15 mouse cellular contexts compared by ENCODE assay signal in genomic region chr13:48126582-48126981, GRCm38 (mm10).
DNase-seq lines count a peak whose midpoint lies in the region; ATAC-seq and TF ChIP-seq lines count a peak whose summit lies in the region.
"Had no signal": no experiment of that assay in that cellular context is flagged by ENCODE, and none has a peak within 500 bp of the region (broad histone marks: within the 10 kb centered on the region; RNA-seq: fewer than 3 reads in every experiment).

No protein-coding gene starts in this region.

- H3K27ac ChIP-seq in hindbrain, postnatal 0 days, result no peak overlapping the region
- no peak overlapping the region for H3K27ac ChIP-seq in hindbrain, embryonic 16.5 days (ENCODE audit: low read depth, low read length)
- H3K27ac ChIP-seq in midbrain, embryonic 14.5 days (replicated peaks; ENCODE audit: low read depth, low read length), result no peak overlapping the region
- no peak overlapping the region for H3K27ac ChIP-seq in midbrain, embryonic 15.5 days
- H3K27ac ChIP-seq in forebrain, embryonic 13.5 days, result peak overlapping the region; percentile 44
- peak overlapping the region; percentile 49; the same call in 1 of the 2 replicates for H3K27ac ChIP-seq in neural tube, embryonic 13.5 days (replicated peaks)
- H3K27ac ChIP-seq in intestine, postnatal 0 days (ENCODE audit: low read depth, low read length), result no peak overlapping the region
- H3K27ac ChIP-seq: embryonic facial prominence, embryonic 12.5 days; liver, embryonic 13.5 days; midbrain, embryonic 12.5 days had no signal

- no peaks in the 10 kb centered on the region for H3K36me3 ChIP-seq in hindbrain, postnatal 0 days (ENCODE audit: insufficient read depth, low read length)
- H3K36me3 ChIP-seq in hindbrain, embryonic 16.5 days (ENCODE audit: control insufficient read depth, insufficient read depth, low read length), result no peaks in the 10 kb centered on the region
- no peaks in the 10 kb centered on the region for H3K36me3 ChIP-seq in midbrain, embryonic 14.5 days (ENCODE audit: control insufficient read depth, insufficient read depth, low read length)
- no peaks in the 10 kb centered on the region for H3K36me3 ChIP-seq in midbrain, embryonic 15.5 days (replicated peaks)
- H3K36me3 ChIP-seq in forebrain, embryonic 13.5 days (ENCODE audit: poor library complexity, severe bottlenecking), result no peaks in the 10 kb centered on the region
- no peaks in the 10 kb centered on the region for H3K36me3 ChIP-seq in neural tube, embryonic 13.5 days
- H3K36me3 ChIP-seq in intestine, postnatal 0 days (ENCODE audit: control insufficient read depth, insufficient read depth), result no peaks in the 10 kb centered on the region
- H3K36me3 ChIP-seq: embryonic facial prominence, embryonic 12.5 days; liver, embryonic 13.5 days; midbrain, embryonic 12.5 days had no signal

- TF ChIP-seq CTCF in hindbrain, postnatal 0 days (IDR thresholded peaks at IDR 0.05; ENCODE audit: low read depth), result no peak
- no peak for TF ChIP-seq CTCF in intestine, postnatal 0 days (IDR thresholded peaks at IDR 0.05; ENCODE audit: low read depth)

- no peak overlapping the region for H3K9ac ChIP-seq in hindbrain, postnatal 0 days (replicated peaks; ENCODE audit: low read length)
- no peak overlapping the region for H3K9ac ChIP-seq in hindbrain, embryonic 16.5 days (ENCODE audit: low read depth, low read length)
- no peak overlapping the region for H3K9ac ChIP-seq in midbrain, embryonic 14.5 days (replicated peaks; ENCODE audit: low read length)
- H3K9ac ChIP-seq in midbrain, embryonic 15.5 days, result no peak overlapping the region
- H3K9ac ChIP-seq in forebrain, embryonic 13.5 days, result no peak overlapping the region
- no peak overlapping the region for H3K9ac ChIP-seq in neural tube, embryonic 13.5 days
- H3K9ac ChIP-seq in intestine, postnatal 0 days (ENCODE audit: low read depth, low read length), result no peak overlapping the region
- H3K9ac ChIP-seq: embryonic facial prominence, embryonic 12.5 days; liver, embryonic 13.5 days; midbrain, embryonic 12.5 days had no signal

- no peak overlapping the region for H3K4me3 ChIP-seq in hindbrain, postnatal 0 days (ENCODE audit: low read length)
- H3K4me3 ChIP-seq in hindbrain, embryonic 16.5 days (ENCODE audit: low read length), result no peak overlapping the region
- no peak overlapping the region for H3K4me3 ChIP-seq in midbrain, embryonic 14.5 days (replicated peaks; ENCODE audit: low read depth, low read length)
- no peak overlapping the region for H3K4me3 ChIP-seq in midbrain, embryonic 15.5 days
- no peak overlapping the region for H3K4me3 ChIP-seq in forebrain, embryonic 13.5 days
- H3K4me3 ChIP-seq in neural tube, embryonic 13.5 days, result no peak overlapping the region
- H3K4me3 ChIP-seq in intestine, postnatal 0 days (ENCODE audit: low read depth, low read length), result no peak overlapping the region
- H3K4me3 ChIP-seq: embryonic facial prominence, embryonic 12.5 days; liver, embryonic 13.5 days; midbrain, embryonic 12.5 days had no signal

- no peak overlapping the region for H3K4me2 ChIP-seq in hindbrain, postnatal 0 days (ENCODE audit: low read depth, low read length)
- no peak overlapping the region for H3K4me2 ChIP-seq in hindbrain, embryonic 16.5 days (ENCODE audit: low read length)
- H3K4me2 ChIP-seq in midbrain, embryonic 14.5 days (ENCODE audit: low read length), result no peak overlapping the region
- no peak overlapping the region for H3K4me2 ChIP-seq in midbrain, embryonic 15.5 days
- H3K4me2 ChIP-seq in forebrain, embryonic 13.5 days, result no peak overlapping the region
- H3K4me2 ChIP-seq in neural tube, embryonic 13.5 days, result no peak overlapping the region
- no peak overlapping the region for H3K4me2 ChIP-seq in intestine, postnatal 0 days (replicated peaks; ENCODE audit: low read depth)
- H3K4me2 ChIP-seq: embryonic facial prominence, embryonic 12.5 days; liver, embryonic 13.5 days; midbrain, embryonic 12.5 days had no signal

- H3K27me3 ChIP-seq in hindbrain, postnatal 0 days (ENCODE audit: insufficient read depth, low read length), result no peaks in the 10 kb centered on the region
- no peaks in the 10 kb centered on the region for H3K27me3 ChIP-seq in hindbrain, embryonic 16.5 days (replicated peaks; ENCODE audit: control insufficient read depth, insufficient read depth, low read length)
- H3K27me3 ChIP-seq in midbrain, embryonic 14.5 days (ENCODE audit: control insufficient read depth, insufficient read depth, low read length), result no peaks in the 10 kb centered on the region
- H3K27me3 ChIP-seq in midbrain, embryonic 15.5 days (replicated peaks), result no peaks in the 10 kb centered on the region
- H3K27me3 ChIP-seq in forebrain, embryonic 13.5 days, result no peaks in the 10 kb centered on the region
- no peaks in the 10 kb centered on the region for H3K27me3 ChIP-seq in neural tube, embryonic 13.5 days
- H3K27me3 ChIP-seq in intestine, postnatal 0 days (replicated peaks; ENCODE audit: control insufficient read depth, insufficient read depth, low read length), result no peaks in the 10 kb centered on the region
- H3K27me3 ChIP-seq: embryonic facial prominence, embryonic 12.5 days; midbrain, embryonic 12.5 days had no signal

- WGBS in hindbrain, postnatal 0 days, result 43% methylated on average over 6 of the region's 6 CpGs
- 33% methylated on average over 6 of the region's 6 CpGs for WGBS in hindbrain, embryonic 16.5 days
- 38% methylated on average over 6 of the region's 6 CpGs for WGBS in midbrain, embryonic 14.5 days
- 43% methylated on average over 6 of the region's 6 CpGs for WGBS in midbrain, embryonic 15.5 days
- WGBS in forebrain, embryonic 13.5 days, result 23% methylated on average over 6 of the region's 6 CpGs
- 19% methylated on average over 6 of the region's 6 CpGs for WGBS in neural tube, embryonic 13.5 days
- 68% methylated on average over 6 of the region's 6 CpGs for WGBS in intestine, postnatal 0 days

- ATAC-seq in hindbrain, postnatal 0 days, result peak; percentile 45; the same call in 1 of the 2 replicates
- ATAC-seq in hindbrain, embryonic 16.5 days, result no peak
- ATAC-seq in midbrain, embryonic 14.5 days (ENCODE audit: low FRiP score, low TSS enrichment), result no peak
- ATAC-seq in midbrain, embryonic 15.5 days (replicated peaks), result no peak
- peak; percentile 43 for ATAC-seq in forebrain, embryonic 13.5 days
- peak; percentile 38 for ATAC-seq in neural tube, embryonic 13.5 days (ENCODE audit: low read depth)
- ATAC-seq in intestine, postnatal 0 days, result no peak
- ATAC-seq: intestine, embryonic 16.5 days had no signal

- peak; percentile 30 for DNase-seq in hindbrain, postnatal 0 days (ENCODE audit: low spot score)
- peak; percentile 18 for DNase-seq in midbrain, embryonic 14.5 days
- no peak for DNase-seq in adrenal gland, postnatal 14 days
- DNase-seq: cerebellum, adult 9-11 months; liver, embryonic 13.5 days; lung, postnatal 10 days; thymus, postnatal 36 days had no signal

- H3K9me3 ChIP-seq in hindbrain, postnatal 0 days (ENCODE audit: low read length), result no peaks in the 10 kb centered on the region
- no peaks in the 10 kb centered on the region for H3K9me3 ChIP-seq in hindbrain, embryonic 16.5 days (ENCODE audit: control insufficient read depth, low read length)
- H3K9me3 ChIP-seq in midbrain, embryonic 14.5 days (ENCODE audit: control insufficient read depth, low read length), result no peaks in the 10 kb centered on the region
- no peaks in the 10 kb centered on the region for H3K9me3 ChIP-seq in midbrain, embryonic 15.5 days
- 0 out of 2 replicates have a peak, but pooled peaks cover 5% of the 10 kb centered on the region for H3K9me3 ChIP-seq in forebrain, embryonic 13.5 days (replicated peaks)
- no peaks in the 10 kb centered on the region for H3K9me3 ChIP-seq in neural tube, embryonic 13.5 days
- H3K9me3 ChIP-seq in intestine, postnatal 0 days (ENCODE audit: control insufficient read depth), result no peaks in the 10 kb centered on the region
- H3K9me3 ChIP-seq: embryonic facial prominence, embryonic 12.5 days; liver, embryonic 13.5 days; midbrain, embryonic 12.5 days had no signal

- no peaks in the 10 kb centered on the region for H3K4me1 ChIP-seq in hindbrain, postnatal 0 days (ENCODE audit: insufficient read depth, low read length)
- H3K4me1 ChIP-seq in hindbrain, embryonic 16.5 days (ENCODE audit: control insufficient read depth, insufficient read depth, low read depth, low read length), result peaks cover 7% of the 10 kb centered on the region
- peaks cover 25% of the 10 kb centered on the region for H3K4me1 ChIP-seq in midbrain, embryonic 14.5 days (ENCODE audit: control insufficient read depth, insufficient read depth, low read length)
- H3K4me1 ChIP-seq in midbrain, embryonic 15.5 days, result peaks cover 19% of the 10 kb centered on the region
- peaks cover 48% of the 10 kb centered on the region for H3K4me1 ChIP-seq in forebrain, embryonic 13.5 days
- H3K4me1 ChIP-seq in neural tube, embryonic 13.5 days (replicated peaks), result peaks cover 39% of the 10 kb centered on the region
- no peaks in the 10 kb centered on the region for H3K4me1 ChIP-seq in intestine, postnatal 0 days (replicated peaks; ENCODE audit: control insufficient read depth, insufficient read depth, low read length)
- H3K4me1 ChIP-seq: liver, embryonic 13.5 days had no signal

Comparison
In these comparisons a context has a peak if more than half of its experiments do, and no peak if none do; other contexts are left out.
1. ATAC-seq: peak in hindbrain, postnatal 0 days (single experiment), forebrain, embryonic 13.5 days (single experiment) and neural tube, embryonic 13.5 days (single experiment); none in hindbrain, embryonic 16.5 days (single experiment), midbrain, embryonic 14.5 days (single experiment), midbrain, embryonic 15.5 days (single experiment) and intestine, postnatal 0 days (single experiment).
2. H3K27ac ChIP-seq: peak in forebrain, embryonic 13.5 days (single experiment) and neural tube, embryonic 13.5 days (single experiment); none in hindbrain, postnatal 0 days (single experiment), hindbrain, embryonic 16.5 days (single experiment), midbrain, embryonic 14.5 days (single experiment), midbrain, embryonic 15.5 days (single experiment) and intestine, postnatal 0 days (single experiment).